Mouse (Mus musculus): ENCODE data around the gene Manea. TPM values are rescaled to one million over a fixed set of nuclear protein-coding genes. Genes with fewer than 3 reads are reported as not detected.
"Not testable (repeated sequence)": the region's sequence is repeated elsewhere in the genome, so short reads cannot be mapped to it uniquely, and the experiment has no call there.

Gene Manea
- polyA plus RNA-seq, 1 experiment: 12.0 TPM

- Histone ChIP-seq H3K4me3 (ENCODE audit: low read depth, low read length) (no peak overlapping the region), H3K27me3 (ENCODE audit: control insufficient read depth, insufficient read depth, low read length, poor library complexity, severe bottlenecking) (no peaks in the 10 kb centered on the region), H3K9ac (ENCODE audit: low read depth, poor library complexity, severe bottlenecking) (no peak overlapping the region), H3K9me3 (replicated peaks; ENCODE audit: control insufficient read depth, insufficient read depth, low read length, poor library complexity, severe bottlenecking) (no peaks in the 10 kb centered on the region), H3K27ac (ENCODE audit: insufficient read depth, low read length) (no peak overlapping the region), H3K4me1 (ENCODE audit: control insufficient read depth, insufficient read depth, low read length) (no peaks in the 10 kb centered on the region), H3K36me3 (ENCODE audit: control insufficient read depth, insufficient read depth, low read length, poor library complexity, severe bottlenecking) (no peaks in the 10 kb centered on the region)
- TF ChIP-seq POLR2A (IDR thresholded peaks at IDR 0.05; ENCODE audit: insufficient read depth, low read length) (no peak), CTCF (IDR thresholded peaks at IDR 0.05; ENCODE audit: low read depth, low read length) (no peak), EP300 (IDR thresholded peaks at IDR 0.05; ENCODE audit: insufficient read depth, low read depth, low read length) (no peak)
These were observed 1.6 kb downstream of the Manea start for GRCm38 (mm10) chr4:26345080-26345479.

- no peak overlapping the region for H3K27ac ChIP-seq (ENCODE audit: insufficient read depth, low read length)
- TF ChIP-seq CTCF (IDR thresholded peaks at IDR 0.05; ENCODE audit: low read depth, low read length) (no peak), EP300 (IDR thresholded peaks at IDR 0.05; ENCODE audit: insufficient read depth, low read depth, low read length) (no peak), POLR2A (IDR thresholded peaks at IDR 0.05; ENCODE audit: insufficient read depth, low read length) (no peak)
- no peaks in the 10 kb centered on the region for H3K27me3 ChIP-seq (ENCODE audit: control insufficient read depth, insufficient read depth, low read length, poor library complexity, severe bottlenecking)
- H3K4me3 ChIP-seq (ENCODE audit: low read depth, low read length): no peak overlapping the region
- no peaks in the 10 kb centered on the region for H3K4me1 ChIP-seq (ENCODE audit: control insufficient read depth, insufficient read depth, low read length)
- H3K9me3 ChIP-seq (replicated peaks; ENCODE audit: control insufficient read depth, insufficient read depth, low read length, poor library complexity, severe bottlenecking): no peaks in the 10 kb centered on the region
- H3K9ac ChIP-seq (ENCODE audit: low read depth, poor library complexity, severe bottlenecking): no peak overlapping the region
- no peaks in the 10 kb centered on the region for H3K36me3 ChIP-seq (ENCODE audit: control insufficient read depth, insufficient read depth, low read length, poor library complexity, severe bottlenecking)
These were observed 4.3 kb downstream of the Manea start for GRCm38 (mm10) chr4:26342346-26342745.

GRCm38 (mm10) chr4:26338604-26339003, 8.1 kb downstream of the Manea start:
- Histone ChIP-seq H3K4me1 (ENCODE audit: control insufficient read depth, insufficient read depth, low read length) (no peaks in the 10 kb centered on the region), H3K9ac (ENCODE audit: low read depth, poor library complexity, severe bottlenecking) (no peak overlapping the region), H3K27ac (ENCODE audit: insufficient read depth, low read length) (no peak overlapping the region), H3K36me3 (ENCODE audit: control insufficient read depth, insufficient read depth, low read length, poor library complexity, severe bottlenecking) (no peaks in the 10 kb centered on the region), H3K4me3 (ENCODE audit: low read depth, low read length) (no peak overlapping the region), H3K27me3 (ENCODE audit: control insufficient read depth, insufficient read depth, low read length, poor library complexity, severe bottlenecking) (no peaks in the 10 kb centered on the region), H3K9me3 (replicated peaks; ENCODE audit: control insufficient read depth, insufficient read depth, low read length, poor library complexity, severe bottlenecking) (no peaks in the 10 kb centered on the region)
- TF ChIP-seq EP300 (IDR thresholded peaks at IDR 0.05; ENCODE audit: insufficient read depth, low read depth, low read length) (no peak), POLR2A (IDR thresholded peaks at IDR 0.05; ENCODE audit: insufficient read depth, low read length) (no peak), CTCF (IDR thresholded peaks at IDR 0.05; ENCODE audit: low read depth, low read length) (no peak)

GRCm38 (mm10) chr4:26336563-26336962, 10.1 kb downstream of the Manea start:
- no peaks in the 10 kb centered on the region for H3K36me3 ChIP-seq (ENCODE audit: control insufficient read depth, insufficient read depth, low read length, poor library complexity, severe bottlenecking)
- TF ChIP-seq POLR2A (IDR thresholded peaks at IDR 0.05; ENCODE audit: insufficient read depth, low read length) (no peak), EP300 (IDR thresholded peaks at IDR 0.05; ENCODE audit: insufficient read depth, low read depth, low read length) (no peak)
- no peaks in the 10 kb centered on the region for H3K9me3 ChIP-seq (replicated peaks; ENCODE audit: control insufficient read depth, insufficient read depth, low read length, poor library complexity, severe bottlenecking)
- no peaks in the 10 kb centered on the region for H3K27me3 ChIP-seq (ENCODE audit: control insufficient read depth, insufficient read depth, low read length, poor library complexity, severe bottlenecking)
- no peak overlapping the region for H3K4me3 ChIP-seq (ENCODE audit: low read depth, low read length)
- H3K9ac ChIP-seq (ENCODE audit: low read depth, poor library complexity, severe bottlenecking): no peak overlapping the region
- no peaks in the 10 kb centered on the region for H3K4me1 ChIP-seq (ENCODE audit: control insufficient read depth, insufficient read depth, low read length)
- H3K27ac ChIP-seq (ENCODE audit: insufficient read depth, low read length): no peak overlapping the region

- H3K9ac ChIP-seq (ENCODE audit: low read depth, poor library complexity, severe bottlenecking); H3K27ac ChIP-seq (ENCODE audit: insufficient read depth, low read length); H3K36me3 ChIP-seq (ENCODE audit: control insufficient read depth, insufficient read depth, low read length, poor library complexity, severe bottlenecking); H3K4me1 ChIP-seq (ENCODE audit: control insufficient read depth, insufficient read depth, low read length); H3K27me3 ChIP-seq (ENCODE audit: control insufficient read depth, insufficient read depth, low read length, poor library complexity, severe bottlenecking); H3K4me3 ChIP-seq (ENCODE audit: low read depth, low read length); H3K9me3 ChIP-seq (replicated peaks; ENCODE audit: control insufficient read depth, insufficient read depth, low read length, poor library complexity, severe bottlenecking): not testable (repeated sequence)
These were observed 42.0 kb downstream of the Manea start for GRCm38 (mm10) chr4:26304731-26305130.

- H3K27ac ChIP-seq (ENCODE audit: insufficient read depth, low read length): no peak overlapping the region
- no peaks in the 10 kb centered on the region for H3K27me3 ChIP-seq (ENCODE audit: control insufficient read depth, insufficient read depth, low read length, poor library complexity, severe bottlenecking)
- TF ChIP-seq CTCF (IDR thresholded peaks at IDR 0.05; ENCODE audit: low read depth, low read length): no peak
- no peak for TF ChIP-seq POLR2A (IDR thresholded peaks at IDR 0.05; ENCODE audit: insufficient read depth, low read length)
- no peak for TF ChIP-seq EP300 (IDR thresholded peaks at IDR 0.05; ENCODE audit: insufficient read depth, low read depth, low read length)
- no peaks in the 10 kb centered on the region for H3K4me1 ChIP-seq (ENCODE audit: control insufficient read depth, insufficient read depth, low read length)
- no peaks in the 10 kb centered on the region for H3K9me3 ChIP-seq (replicated peaks; ENCODE audit: control insufficient read depth, insufficient read depth, low read length, poor library complexity, severe bottlenecking)
- H3K4me3 ChIP-seq (ENCODE audit: low read depth, low read length): no peak overlapping the region
- H3K36me3 ChIP-seq (ENCODE audit: control insufficient read depth, insufficient read depth, low read length, poor library complexity, severe bottlenecking): no peaks in the 10 kb centered on the region
- H3K9ac ChIP-seq (ENCODE audit: low read depth, poor library complexity, severe bottlenecking): no peak overlapping the region
These were observed 69.5 kb downstream of the Manea start for GRCm38 (mm10) chr4:26277112-26277716.

Data from ES-Bruce4 (cell line).